Mouse (Mus musculus) effector memory CD4-positive, alpha-beta T cell, adult 7 months (primary cell): Measurements from ENCODE around the gene Vmn1r48. TPM values are rescaled to one million over a fixed set of nuclear protein-coding genes. Genes with fewer than 3 reads are reported as not detected.

ENCODE experiments used
- polyA plus RNA-seq: library from polyadenylated mRNA; unstranded; fragments of 100-300 nt; shearing (Covaris generic); gene quantifications from one replicate; pipeline ENCODE4 v1.2.1, GENCODE M21; 2017

Vmn1r48 gene
- not detected for polyA plus RNA-seq

GRCm38 (mm10) chr6:90036741-90037140 is at the start of gene Vmn1r48:
Gene Vmn1r48 (minus strand): TSS chr6:90036841.

GRCm38 (mm10) chr6:90078406-90078805 is 41.8 kb upstream of the Vmn1r48 start, which contains the start of gene Vmn1r49:
Gene Vmn1r49 (minus strand): TSS chr6:90078506.

GRCm38 (mm10) chr6:90015847-90016246 is 20.8 kb downstream of the Vmn1r48 start, which contains the start of gene Vmn1r47:
Gene Vmn1r47 (plus strand): TSS chr6:90016147.

Other genes starting within 250 kb of the Vmn1r48 start
- not detected for gene Vmn1r42, start 160.4 kb downstream of the Vmn1r48 start, polyA plus RNA-seq
- not detected for gene Vmn1r43, start 160.4 kb downstream of the Vmn1r48 start, polyA plus RNA-seq
- gene Vmn1r44, start 153.2 kb downstream of the Vmn1r48 start, polyA plus RNA-seq: not detected
- gene Vmn1r45, start 96.2 kb downstream of the Vmn1r48 start, polyA plus RNA-seq: 0.29 TPM
- gene Vmn1r46, start 67.5 kb downstream of the Vmn1r48 start, polyA plus RNA-seq: 0.13 TPM
- gene Vmn1r47, start 20.7 kb downstream of the Vmn1r48 start, polyA plus RNA-seq: not detected
- 0.22 TPM for gene Vmn1r49, start 41.7 kb upstream of the Vmn1r48 start, polyA plus RNA-seq
- not detected for gene Vmn1r50, start 64.6 kb upstream of the Vmn1r48 start, polyA plus RNA-seq
- gene Vmn1r51, start 85.8 kb upstream of the Vmn1r48 start, polyA plus RNA-seq: not detected
- gene Vmn1r52, start 138.0 kb upstream of the Vmn1r48 start, polyA plus RNA-seq: not detected
- not detected for gene V1ra8, start 166.0 kb upstream of the Vmn1r48 start, polyA plus RNA-seq
- gene Vmn1r53, start 187.6 kb upstream of the Vmn1r48 start, polyA plus RNA-seq: not detected
- gene Vmn1r54, start 209.5 kb upstream of the Vmn1r48 start, polyA plus RNA-seq: not detected